Mouse (Mus musculus) kidney, embryonic 15.5 days (tissue): ENCODE data around the gene Cemip. TPM values are rescaled to one million over a fixed set of nuclear protein-coding genes. Genes with fewer than 3 reads are reported as not detected.
"Not testable (repeated sequence)": the region's sequence is repeated elsewhere in the genome, so short reads cannot be mapped to it uniquely, and the experiment has no call there.

Source experiments
- ATAC-seq: fragments of 200-750 bp; cut with Nextera tagmentation; replicated peaks from 2 replicates; pipeline ENCODE4 v1.8.0; 2017; ENCODE audit warnings: moderate TSS enrichment; ENCODE audit not compliant: low FRiP score
- H3K27ac ChIP-seq: fragments of 300-500 bp; sonication (generic); 2 replicates; pipeline ENCODE4 v1.5.1; 2015; ENCODE audit warnings: mild to moderate bottlenecking, inconsistent platforms
- H3K27me3 ChIP-seq: fragments of 300-500 bp; sonication (generic); 2 replicates; pipeline ENCODE4 v1.6.1; 2015; ENCODE audit warnings: inconsistent platforms
- H3K36me3 ChIP-seq: fragments of 300-500 bp; sonication (generic); 2 replicates; pipeline ENCODE4 v1.6.1; 2015; ENCODE audit warnings: inconsistent platforms
- H3K4me1 ChIP-seq: fragments of 300-500 bp; sonication (generic); 2 replicates; pipeline ENCODE4 v1.6.1; 2015; ENCODE audit warnings: inconsistent platforms
- H3K4me2 ChIP-seq: fragments of 300-500 bp; sonication (generic); 2 replicates; pipeline ENCODE4 v1.6.1; 2015; ENCODE audit warnings: moderate library complexity, mild to moderate bottlenecking, inconsistent platforms
- H3K4me3 ChIP-seq: fragments of 300-500 bp; sonication (generic); replicated peaks from 2 replicates; pipeline ENCODE4 v1.5.1; 2015; ENCODE audit warnings: mild to moderate bottlenecking, inconsistent platforms
- H3K9ac ChIP-seq: fragments of 300-500 bp; sonication (generic); 2 replicates; pipeline ENCODE4 v1.6.1; 2015; ENCODE audit warnings: mild to moderate bottlenecking, inconsistent platforms
- H3K9me3 ChIP-seq: fragments of 300-500 bp; sonication (generic); replicated peaks from 2 replicates; pipeline ENCODE4 v1.6.1; 2016; ENCODE audit warnings: inconsistent platforms
- WGBS: fragments of 180-500 bp; shearing (Covaris S2); methylation state at CpG from one replicate; pipeline ENCODE4 v1.1.7; 2015; ENCODE audit warnings: mixed read lengths; 5-methylcytosine and 5-hydroxymethylcytosine counted together
- polyA plus RNA-seq: library from polyadenylated mRNA; unstranded; fragments of >200 nt; fragmentation: Nextera tagmentation; extraction: Ambion mirVana; gene quantifications from 2 replicates; pipeline ENCODE4 v1.2.1, GENCODE M21; 2015

Gene Cemip
- polyA plus RNA-seq, 1 experiment from 2014 or later: 0.29 TPM

- peaks cover 16% of the 10 kb centered on the region for H3K4me1 ChIP-seq
- H3K27ac ChIP-seq: no peak overlapping the region
- no peak overlapping the region for H3K4me2 ChIP-seq
- 96% methylated on average over 5 of the region's 5 CpGs for WGBS
- ATAC-seq: no peak
- no peak overlapping the region for H3K4me3 ChIP-seq
- H3K9ac ChIP-seq: no peak overlapping the region
- H3K36me3 ChIP-seq: peaks cover 59% of the 10 kb centered on the region
- H3K9me3 ChIP-seq: no peaks in the 10 kb centered on the region
- no peaks in the 10 kb centered on the region for H3K27me3 ChIP-seq
Measured at GRCm38 (mm10) chr7:83896077-83896740, 190.1 kb downstream of the Cemip start.

GRCm38 (mm10) chr7:83894348-83894747, 192.0 kb downstream of the Cemip start:
- peaks cover 41% of the 10 kb centered on the region for H3K36me3 ChIP-seq
- H3K4me3 ChIP-seq: no peak overlapping the region
- no peaks in the 10 kb centered on the region for H3K9me3 ChIP-seq
- H3K4me1 ChIP-seq: peaks cover 16% of the 10 kb centered on the region
- no peaks in the 10 kb centered on the region for H3K27me3 ChIP-seq
- no peak overlapping the region for H3K9ac ChIP-seq
- ATAC-seq: no peak
- 98% methylated on average over 1 of the region's 1 CpGs for WGBS
- no peak overlapping the region for H3K4me2 ChIP-seq
- no peak overlapping the region for H3K27ac ChIP-seq

GRCm38 (mm10) chr7:83892333-83892669, 194.0 kb downstream of the Cemip start:
- under 1% methylated on average over 19 of the region's 21 CpGs for WGBS
- ATAC-seq: peak; percentile 58
- Histone ChIP-seq H3K36me3 (peaks cover 21% of the 10 kb centered on the region), H3K27ac (peak overlapping the region; percentile 93), H3K4me2 (peak overlapping the region; percentile 71), H3K9me3 (no peaks in the 10 kb centered on the region), H3K27me3 (no peaks in the 10 kb centered on the region), H3K4me1 (peaks cover 16% of the 10 kb centered on the region), H3K9ac (peak overlapping the region; percentile 84), H3K4me3 (peak overlapping the region; percentile 73)

GRCm38 (mm10) chr7:83891433-83892332, 194.6 kb downstream of the Cemip start:
- ATAC-seq: peak; percentile 99
- Histone ChIP-seq H3K27ac (peak overlapping the region; percentile 93), H3K36me3 (peaks cover 18% of the 10 kb centered on the region), H3K4me2 (peak overlapping the region; percentile 71), H3K9me3 (no peaks in the 10 kb centered on the region), H3K4me3 (peak overlapping the region; percentile 73), H3K27me3 (no peaks in the 10 kb centered on the region), H3K4me1 (peaks cover 16% of the 10 kb centered on the region), H3K9ac (peak overlapping the region; percentile 84)
- 2% methylated on average over 44 of the region's 44 CpGs for WGBS

GRCm38 (mm10) chr7:83889946-83890345, 196.4 kb downstream of the Cemip start:
- H3K9ac ChIP-seq, H3K36me3 ChIP-seq, H3K4me2 ChIP-seq, H3K9me3 ChIP-seq, H3K4me3 ChIP-seq, ATAC-seq, H3K27me3 ChIP-seq, H3K27ac ChIP-seq: not testable (repeated sequence)
- peaks cover 21% of the 10 kb centered on the region for H3K4me1 ChIP-seq
- WGBS: 89% methylated on average over 5 of the region's 5 CpGs

- Histone ChIP-seq H3K27me3 (no peaks in the 10 kb centered on the region), H3K27ac (no peak overlapping the region), H3K9me3 (peaks cover 3% of the 10 kb centered on the region; the same call in 1 of the 2 replicates), H3K36me3 (no peaks in the 10 kb centered on the region; the same call in 1 of the 2 replicates), H3K4me1 (peaks cover 22% of the 10 kb centered on the region), H3K4me2 (no peak overlapping the region), H3K4me3 (no peak overlapping the region), H3K9ac (no peak overlapping the region)
- WGBS: 56% methylated on average over 3 of the region's 3 CpGs
- no peak for ATAC-seq
Measured at GRCm38 (mm10) chr7:83889383-83889782, 196.9 kb downstream of the Cemip start.

- Histone ChIP-seq H3K9me3 (peaks cover 3% of the 10 kb centered on the region; the same call in 1 of the 2 replicates), H3K4me1 (peaks cover 26% of the 10 kb centered on the region), H3K9ac (no peak overlapping the region), H3K27me3 (no peaks in the 10 kb centered on the region), H3K27ac (no peak overlapping the region), H3K4me3 (no peak overlapping the region), H3K36me3 (peaks cover 10% of the 10 kb centered on the region), H3K4me2 (no peak overlapping the region)
- 95% methylated on average over 6 of the region's 6 CpGs for WGBS
- ATAC-seq: no peak
Measured at GRCm38 (mm10) chr7:83886366-83887129, 199.8 kb downstream of the Cemip start.

- ATAC-seq: no peak
- WGBS: 91% methylated on average over 4 of the region's 4 CpGs
- H3K27me3 ChIP-seq: no peaks in the 10 kb centered on the region
- H3K4me2 ChIP-seq: no peak overlapping the region
- H3K4me3 ChIP-seq: no peak overlapping the region
- no peak overlapping the region for H3K27ac ChIP-seq
- H3K9me3 ChIP-seq: peaks cover 3% of the 10 kb centered on the region; the same call in 1 of the 2 replicates
- no peak overlapping the region for H3K9ac ChIP-seq
- peaks cover 10% of the 10 kb centered on the region for H3K36me3 ChIP-seq
- peaks cover 28% of the 10 kb centered on the region for H3K4me1 ChIP-seq
Measured at GRCm38 (mm10) chr7:83885835-83886234, 200.5 kb downstream of the Cemip start.

- H3K27ac ChIP-seq: peak overlapping the region; percentile 98
- H3K9ac ChIP-seq: peak overlapping the region; percentile 81
- H3K4me1 ChIP-seq: peaks cover 34% of the 10 kb centered on the region
- H3K36me3 ChIP-seq: peaks cover 12% of the 10 kb centered on the region
- ATAC-seq: no peak
- peaks cover 3% of the 10 kb centered on the region; the same call in 1 of the 2 replicates for H3K9me3 ChIP-seq
- no peaks in the 10 kb centered on the region for H3K27me3 ChIP-seq
- peak overlapping the region; percentile 79 for H3K4me3 ChIP-seq
- 45% methylated on average over 6 of the region's 6 CpGs for WGBS
- peak overlapping the region; percentile 88 for H3K4me2 ChIP-seq
Measured at GRCm38 (mm10) chr7:83884921-83885532, 201.3 kb downstream of the Cemip start.

- H3K27me3 ChIP-seq: no peaks in the 10 kb centered on the region
- H3K9ac ChIP-seq: peak within 1 kb of the TSS; percentile 81
- H3K4me1 ChIP-seq: peaks cover 42% of the 10 kb centered on the region
- peak; percentile 84 for ATAC-seq
- peak within 1 kb of the TSS; percentile 88 for H3K4me2 ChIP-seq
- H3K9me3 ChIP-seq: peaks cover 3% of the 10 kb centered on the region; the same call in 1 of the 2 replicates
- H3K36me3 ChIP-seq: peaks cover 16% of the 10 kb centered on the region
- peak within 1 kb of the TSS; percentile 98 for H3K27ac ChIP-seq
- WGBS: under 1% methylated on average over 66 of the region's 69 CpGs
- H3K4me3 ChIP-seq: peak within 1 kb of the TSS; percentile 79
Measured at GRCm38 (mm10) chr7:83884021-83884658, 202.2 kb downstream of the Cemip start, which contains the start of the genes Tlnrd1 and Mesd. TSS of gene Tlnrd1 (minus strand) at chr7:83884305. TSS of gene Mesd (plus strand) at chr7:83884466.
